In genomic region chr4:34614630-34615094, GRCm38 (mm10) we compare ENCODE assay signal across 8 mouse cellular contexts. TPM values are rescaled to one million over a fixed set of nuclear protein-coding genes. Genes with fewer than 3 reads are reported as not detected.
DNase-seq lines count a peak whose midpoint lies in the region; ATAC-seq lines count a peak whose summit lies in the region.

Orc3 (minus strand) TSS chr4:34614944.
Rars2 (plus strand) TSS chr4:34614957.

- peak within 1 kb of the TSS; percentile 90 for H3K4me2 ChIP-seq in forebrain, embryonic 11.5 days (ENCODE audit: low read depth, low read length, severe bottlenecking)
- peak within 1 kb of the TSS; percentile 84 for H3K4me2 ChIP-seq in heart, embryonic 16.5 days (ENCODE audit: low read depth, low read length)
- peak within 1 kb of the TSS; percentile 77 for H3K4me2 ChIP-seq in liver, embryonic 15.5 days
- H3K4me2 ChIP-seq in neural tube, embryonic 12.5 days (replicated peaks) = peak within 1 kb of the TSS; percentile 88

- no peak within 1 kb of the TSS for H3K27ac ChIP-seq in forebrain, embryonic 11.5 days (ENCODE audit: low read depth, low read length)
- H3K27ac ChIP-seq in heart, embryonic 16.5 days (ENCODE audit: low read length) = peak within 1 kb of the TSS; percentile 91
- peak within 1 kb of the TSS; percentile 89 for H3K27ac ChIP-seq in liver, embryonic 15.5 days (replicated peaks)
- peak within 1 kb of the TSS; percentile 64 for H3K27ac ChIP-seq in neural tube, embryonic 12.5 days

- H3K4me1 ChIP-seq in forebrain, embryonic 11.5 days (replicated peaks; ENCODE audit: control insufficient read depth, insufficient read depth, low read length) = peaks cover 13% of the 10 kb centered on the region
- peaks cover 21% of the 10 kb centered on the region for H3K4me1 ChIP-seq in heart, embryonic 16.5 days (ENCODE audit: control insufficient read depth, insufficient read depth, low read length)
- H3K4me1 ChIP-seq in liver, embryonic 15.5 days (replicated peaks) = peaks cover 33% of the 10 kb centered on the region
- peaks cover 24% of the 10 kb centered on the region for H3K4me1 ChIP-seq in neural tube, embryonic 12.5 days

- H3K9ac ChIP-seq in forebrain, embryonic 11.5 days (ENCODE audit: low read length) = peak within 1 kb of the TSS; percentile 88
- H3K9ac ChIP-seq in heart, embryonic 16.5 days (ENCODE audit: low read length) = peak within 1 kb of the TSS; percentile 96
- peak within 1 kb of the TSS; percentile 84 for H3K9ac ChIP-seq in liver, embryonic 15.5 days
- H3K9ac ChIP-seq in neural tube, embryonic 12.5 days = peak within 1 kb of the TSS; percentile 83

- peak; percentile 83 to 87 for DNase-seq in CD8-positive naive resting alpha-beta T cell, adult 2 months (ENCODE audit: low read depth in 2 of 2, low spot score in 2 of 2)
- peak; percentile 86 for DNase-seq in c-Kit-positive CD71-negative TER-119-negative erythroid progenitor cells, embryonic 14.5 days (ENCODE audit: low read depth)
- DNase-seq in forebrain, embryonic 11.5 days (ENCODE audit: low spot score) = peak; percentile 93
- DNase-seq in kidney, postnatal 36 days = peak; percentile 94 to 97
- DNase-seq in telencephalon, adult 2 months (ENCODE audit: low read depth, low spot score) = peak; percentile 88

- H3K36me3 ChIP-seq in forebrain, embryonic 11.5 days (ENCODE audit: control insufficient read depth, insufficient read depth, low read length) = no peaks in the 10 kb centered on the region
- H3K36me3 ChIP-seq in heart, embryonic 16.5 days (ENCODE audit: control insufficient read depth, insufficient read depth) = no peaks in the 10 kb centered on the region
- H3K36me3 ChIP-seq in liver, embryonic 15.5 days (replicated peaks) = peaks cover 9% of the 10 kb centered on the region
- peaks cover 1% of the 10 kb centered on the region; the same call in 1 of the 2 replicates for H3K36me3 ChIP-seq in neural tube, embryonic 12.5 days

- 0% methylated on average over 42 of the region's 42 CpGs for WGBS in forebrain, embryonic 11.5 days
- WGBS in heart, embryonic 16.5 days = under 1% methylated on average over 42 of the region's 42 CpGs
- WGBS in liver, embryonic 15.5 days (ENCODE audit: insufficient replicate concordance) = under 1% methylated on average over 42 of the region's 42 CpGs
- 1% methylated on average over 42 of the region's 42 CpGs for WGBS in neural tube, embryonic 12.5 days

- peak within 1 kb of the TSS; percentile 77 for H3K4me3 ChIP-seq in forebrain, embryonic 11.5 days (ENCODE audit: low read depth, low read length)
- H3K4me3 ChIP-seq in heart, embryonic 16.5 days (ENCODE audit: low read length) = peak within 1 kb of the TSS; percentile 94
- peak within 1 kb of the TSS; percentile 73 for H3K4me3 ChIP-seq in liver, embryonic 15.5 days (replicated peaks)
- peak within 1 kb of the TSS; percentile 77 for H3K4me3 ChIP-seq in neural tube, embryonic 12.5 days

- H3K9me3 ChIP-seq in forebrain, embryonic 11.5 days (ENCODE audit: control insufficient read depth, low read length) = no peaks in the 10 kb centered on the region
- no peaks in the 10 kb centered on the region for H3K9me3 ChIP-seq in heart, embryonic 16.5 days (replicated peaks; ENCODE audit: control insufficient read depth, low read length)
- H3K9me3 ChIP-seq in liver, embryonic 15.5 days (replicated peaks) = no peaks in the 10 kb centered on the region
- no peaks in the 10 kb centered on the region for H3K9me3 ChIP-seq in neural tube, embryonic 12.5 days

- ATAC-seq in forebrain, embryonic 11.5 days (replicated peaks; ENCODE audit: low FRiP score) = peak; percentile 99
- ATAC-seq in heart, embryonic 16.5 days (replicated peaks; ENCODE audit: extremely low read depth, insufficient read depth, low FRiP score) = peak; percentile 97
- peak; percentile 99 for ATAC-seq in liver, embryonic 15.5 days (ENCODE audit: insufficient read depth)
- peak; percentile 99 for ATAC-seq in neural tube, embryonic 12.5 days (ENCODE audit: low FRiP score, low read depth)

- H3K27me3 ChIP-seq in forebrain, embryonic 11.5 days (ENCODE audit: control insufficient read depth, insufficient read depth, low read length) = no peaks in the 10 kb centered on the region
- no peaks in the 10 kb centered on the region for H3K27me3 ChIP-seq in heart, embryonic 16.5 days (ENCODE audit: control insufficient read depth, insufficient read depth, low read length)
- H3K27me3 ChIP-seq in liver, embryonic 15.5 days = no peaks in the 10 kb centered on the region
- no peaks in the 10 kb centered on the region for H3K27me3 ChIP-seq in neural tube, embryonic 12.5 days (replicated peaks)

RNA-seq across cellular contexts. Expression of gene Orc3, which starts in this region (rescaled TPM):
- polyA plus RNA-seq in forebrain, embryonic 11.5 days (2014; fragmentation: Nextera tagmentation; extraction: Ambion mirVana) = 123 and 133 TPM in 2 replicates
- 63.2 and 68.9 TPM in 2 replicates for polyA plus RNA-seq in heart, embryonic 16.5 days (2015; fragmentation: Nextera tagmentation; extraction: Ambion mirVana)
- polyA plus RNA-seq in liver, embryonic 15.5 days (2015; fragmentation: Nextera tagmentation; extraction: Ambion mirVana) = 38.9 and 39.6 TPM in 2 replicates
- polyA plus RNA-seq in neural tube, embryonic 12.5 days (2016; fragmentation: Nextera tagmentation; extraction: Ambion mirVana) = 92.7 and 101 TPM in 2 replicates

RNA-seq across cellular contexts. Expression of gene Rars2, which starts in this region (rescaled TPM):
- 73.8 and 82.5 TPM in 2 replicates for polyA plus RNA-seq in forebrain, embryonic 11.5 days (2014; fragmentation: Nextera tagmentation; extraction: Ambion mirVana)
- polyA plus RNA-seq in heart, embryonic 16.5 days (2015; fragmentation: Nextera tagmentation; extraction: Ambion mirVana) = 51.3 and 56.9 TPM in 2 replicates
- 25.1 and 25.5 TPM in 2 replicates for polyA plus RNA-seq in liver, embryonic 15.5 days (2015; fragmentation: Nextera tagmentation; extraction: Ambion mirVana)
- polyA plus RNA-seq in neural tube, embryonic 12.5 days (2016; fragmentation: Nextera tagmentation; extraction: Ambion mirVana) = 63.5 and 67.8 TPM in 2 replicates
